Mouse (Mus musculus) embryonic fibroblast, embryonic 13.5 days (primary cell): ENCODE results near the gene Clybl.

Source experiments
- CTCF ChIP-seq: IDR thresholded peaks from 2 replicates; pipeline ENCODE4 v1.5.1; 2011; ENCODE audit warnings: mild to moderate bottlenecking, control low read depth, low read length, moderate library complexity, borderline replicate concordance; ENCODE audit not compliant: insufficient read depth
- POLR2A ChIP-seq: IDR thresholded peaks from 2 replicates; pipeline ENCODE4 v1.6.1; 2011; ENCODE audit warnings: low read depth, mild to moderate bottlenecking, control low read depth, low read length, moderate library complexity

DNA sequence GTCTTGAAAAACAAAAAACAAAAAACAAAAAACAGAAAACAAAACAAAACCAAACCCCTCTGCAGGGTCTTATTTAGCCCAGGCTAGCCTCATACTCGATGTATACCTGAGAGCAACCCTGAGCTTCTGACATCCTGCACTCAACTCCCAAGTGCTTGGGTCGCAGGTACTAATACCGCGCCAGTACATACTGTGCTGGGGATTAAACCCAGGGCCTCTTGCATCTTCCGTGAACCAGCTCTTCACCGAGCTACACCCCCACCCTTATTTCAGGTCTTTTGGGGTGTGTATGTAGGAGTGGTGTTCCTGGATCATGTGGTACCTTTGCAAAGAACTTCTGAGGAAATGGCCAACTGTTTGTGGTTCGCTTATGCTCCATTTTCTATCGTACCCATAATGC lies 13.1 kb downstream of the Clybl start:
- TF ChIP-seq CTCF, result no peak
- TF ChIP-seq POLR2A, result no peak
